Mouse (Mus musculus) B cell, adult (primary cell): Measurements from ENCODE around the gene Cebpb. TPM values are rescaled to one million over a fixed set of nuclear protein-coding genes. Genes with fewer than 3 reads are reported as not detected.

Experiments used
- total RNA-seq: library from RNA; stranded (reverse); gene quantifications from 4 replicates; pipeline ENCODE4 v1.2.4, GENCODE M21; 2023; ENCODE audit not compliant: inconsistent age

Cebpb gene
- 93.8 to 96.8 TPM (median 95.8 TPM) in 4 replicates for total RNA-seq

DNA sequence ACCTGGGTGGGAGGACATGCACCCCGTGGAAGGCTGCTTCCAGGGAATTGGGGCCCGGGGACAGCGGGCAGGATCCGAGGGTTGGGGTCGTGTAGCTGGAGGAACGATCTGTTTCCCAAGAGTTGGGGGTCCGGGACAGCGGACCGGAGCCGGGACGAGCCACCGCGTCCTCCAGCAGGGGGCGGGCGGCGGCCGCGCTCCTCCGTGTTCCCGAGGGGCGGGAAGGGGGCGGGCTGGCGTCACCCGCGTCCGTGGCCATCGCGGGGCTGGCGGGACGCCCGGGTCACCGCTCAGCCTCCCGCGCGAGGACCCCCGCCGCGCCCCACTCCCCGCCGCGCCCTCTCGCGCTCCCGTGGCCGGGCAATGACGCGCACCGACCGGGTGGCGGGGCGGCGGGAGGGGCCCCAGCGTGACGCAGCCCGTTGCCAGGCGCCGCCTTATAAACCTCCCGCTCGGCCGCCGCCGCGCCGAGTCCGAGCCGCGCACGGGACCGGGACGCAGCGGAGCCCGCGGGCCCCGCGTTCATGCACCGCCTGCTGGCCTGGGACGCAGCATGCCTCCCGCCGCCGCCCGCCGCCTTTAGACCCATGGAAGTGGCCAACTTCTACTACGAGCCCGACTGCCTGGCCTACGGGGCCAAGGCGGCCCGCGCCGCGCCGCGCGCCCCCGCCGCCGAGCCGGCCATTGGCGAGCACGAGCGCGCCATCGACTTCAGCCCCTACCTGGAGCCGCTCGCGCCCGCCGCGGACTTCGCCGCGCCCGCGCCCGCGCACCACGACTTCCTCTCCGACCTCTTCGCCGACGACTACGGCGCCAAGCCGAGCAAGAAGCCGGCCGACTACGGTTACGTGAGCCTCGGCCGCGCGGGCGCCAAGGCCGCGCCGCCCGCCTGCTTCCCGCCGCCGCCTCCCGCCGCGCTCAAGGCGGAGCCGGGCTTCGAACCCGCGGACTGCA, at the start of gene Cebpb:
Cebpb (plus strand) TSS at position 418 of the 954 bp plus-strand sequence.

GRCm38 (mm10) chr2:167661270-167662203, 27.2 kb upstream of the Cebpb start, which contains the start of gene Gm20431:
Gene Gm20431, minus strand, starts transcription at chr2:167661496.

DNA sequence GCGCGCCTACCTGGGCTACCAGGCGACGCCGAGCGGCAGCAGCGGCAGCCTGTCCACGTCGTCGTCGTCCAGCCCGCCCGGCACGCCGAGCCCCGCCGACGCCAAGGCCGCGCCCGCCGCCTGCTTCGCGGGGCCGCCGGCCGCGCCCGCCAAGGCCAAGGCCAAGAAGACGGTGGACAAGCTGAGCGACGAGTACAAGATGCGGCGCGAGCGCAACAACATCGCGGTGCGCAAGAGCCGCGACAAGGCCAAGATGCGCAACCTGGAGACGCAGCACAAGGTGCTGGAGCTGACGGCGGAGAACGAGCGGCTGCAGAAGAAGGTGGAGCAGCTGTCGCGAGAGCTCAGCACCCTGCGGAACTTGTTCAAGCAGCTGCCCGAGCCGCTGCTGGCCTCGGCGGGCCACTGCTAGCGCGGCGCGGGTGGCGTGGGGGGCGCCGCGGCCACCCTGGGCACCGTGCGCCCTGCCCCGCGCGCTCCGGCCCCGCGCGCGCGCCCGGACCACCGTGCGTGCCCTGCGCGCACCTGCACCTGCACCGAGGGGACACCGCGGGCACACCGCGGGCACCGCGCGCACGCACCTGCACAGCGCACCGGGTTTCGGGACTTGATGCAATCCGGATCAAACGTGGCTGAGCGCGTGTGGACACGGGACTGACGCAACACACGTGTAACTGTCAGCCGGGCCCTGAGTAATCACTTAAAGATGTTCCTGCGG, 945 bp downstream of the Cebpb start, which contains the start of gene Tmem189:
Tmem189 (minus strand) TSS at position 322 of the 718 bp plus-strand sequence.

Other genes with a start within 250 kb of the Cebpb start
- gene Rnf114, start 196.3 kb upstream of the Cebpb start, total RNA-seq: 95.8 to 107 TPM (median 99.8 TPM) in 4 replicates
- gene Spata2, start 196.0 kb upstream of the Cebpb start, total RNA-seq: 51.0 to 56.8 TPM (median 54.8 TPM) in 4 replicates
- 1.9 to 4.6 TPM (median 4.4 TPM) in 4 replicates for gene Snai1, start 150.7 kb upstream of the Cebpb start, total RNA-seq
- 139 to 162 TPM (median 148 TPM) in 4 replicates for gene Ube2v1, start 56.8 kb upstream of the Cebpb start, total RNA-seq
- gene Gm20431, start 27.4 kb upstream of the Cebpb start, total RNA-seq: 20.4 to 30.4 TPM (median 29.0 TPM) in 4 replicates
- 76.5 to 86.5 TPM (median 80.0 TPM) in 4 replicates for gene Tmem189, start 907 bp downstream of the Cebpb start, total RNA-seq
- gene Ptpn1, start 243.1 kb downstream of the Cebpb start, total RNA-seq: 152 to 168 TPM (median 161 TPM) in 4 replicates